In genomic region chr17:84255841-84256240, GRCm38 (mm10) we compare ENCODE assay signal across 9 mouse cellular contexts.
DNase-seq lines count a peak whose midpoint lies in the region; ATAC-seq lines count a peak whose summit lies in the region.
"Had no signal": no experiment of that assay in that cellular context is flagged by ENCODE, and none has a peak within 500 bp of the region (broad histone marks: within the 10 kb centered on the region; RNA-seq: fewer than 3 reads in every experiment).

No protein-coding gene starts in this region.

- H3K9me3 ChIP-seq in hindbrain, embryonic 10.5 days = no peaks in the 10 kb centered on the region
- H3K9me3 ChIP-seq in hindbrain, embryonic 13.5 days = no peaks in the 10 kb centered on the region
- no peaks in the 10 kb centered on the region for H3K9me3 ChIP-seq in neural tube, embryonic 11.5 days (ENCODE audit: control insufficient read depth, low read length)
- no peaks in the 10 kb centered on the region for H3K9me3 ChIP-seq in limb, embryonic 11.5 days (ENCODE audit: control insufficient read depth, low read length)

- peaks cover 26% of the 10 kb centered on the region for H3K4me1 ChIP-seq in hindbrain, embryonic 10.5 days (replicated peaks)
- peaks cover 21% of the 10 kb centered on the region for H3K4me1 ChIP-seq in hindbrain, embryonic 13.5 days (replicated peaks)
- H3K4me1 ChIP-seq in neural tube, embryonic 11.5 days (ENCODE audit: control insufficient read depth, insufficient read depth, low read length) = peaks cover 6% of the 10 kb centered on the region
- peaks cover 24% of the 10 kb centered on the region for H3K4me1 ChIP-seq in limb, embryonic 11.5 days (ENCODE audit: control insufficient read depth, insufficient read depth, low read length)

- no peak for DNase-seq in hindbrain, embryonic 10.5 days (ENCODE audit: low spot score)
- no peak for DNase-seq in neural tube, embryonic 11.5 days (ENCODE audit: low spot score)
- DNase-seq in neural tube, embryonic 10.5 days (ENCODE audit: extremely low spot score, low spot score) = no peak
- DNase-seq in limb, embryonic 11.5 days (ENCODE audit: low spot score) = peak; percentile 37
- no peak for DNase-seq in thymus, postnatal 10 days (ENCODE audit: low spot score in 2 of 2)
- DNase-seq in left cerebral cortex, postnatal 25 days (ENCODE audit: low spot score in 2 of 2) = no peak
- DNase-seq: cerebellum, postnatal 14 days had no signal

- no peak overlapping the region for H3K4me2 ChIP-seq in hindbrain, embryonic 13.5 days
- H3K4me2 ChIP-seq in neural tube, embryonic 11.5 days (ENCODE audit: low read depth) = no peak overlapping the region
- H3K4me2 ChIP-seq in limb, embryonic 11.5 days (ENCODE audit: low read depth, severe bottlenecking) = no peak overlapping the region

- H3K36me3 ChIP-seq in hindbrain, embryonic 10.5 days = peaks cover 12% of the 10 kb centered on the region
- no peaks in the 10 kb centered on the region; the same call in 1 of the 2 replicates for H3K36me3 ChIP-seq in hindbrain, embryonic 13.5 days
- H3K36me3 ChIP-seq in neural tube, embryonic 11.5 days (ENCODE audit: control insufficient read depth, insufficient read depth, low read length) = no peaks in the 10 kb centered on the region
- peaks cover 4% of the 10 kb centered on the region; the same call in 1 of the 2 replicates for H3K36me3 ChIP-seq in limb, embryonic 11.5 days (ENCODE audit: control insufficient read depth, insufficient read depth, low read length)

- no peak overlapping the region for H3K9ac ChIP-seq in hindbrain, embryonic 13.5 days
- no peak overlapping the region for H3K9ac ChIP-seq in neural tube, embryonic 11.5 days (ENCODE audit: low read length)
- no peak overlapping the region for H3K9ac ChIP-seq in limb, embryonic 11.5 days (ENCODE audit: low read length)

- intact Hi-C loops in left cerebral cortex, postnatal 25 days (cut with DNase I) = loop anchor here (5.0 kb wide), 1 partner anchor 256 kb away; the partner anchor contains the start of gene Plekhh2

- WGBS in hindbrain, embryonic 10.5 days = 61% methylated on average over 2 of the region's 2 CpGs
- 54% methylated on average over 2 of the region's 2 CpGs for WGBS in hindbrain, embryonic 13.5 days
- 51% methylated on average over 2 of the region's 2 CpGs for WGBS in neural tube, embryonic 11.5 days
- WGBS in limb, embryonic 11.5 days = 24% methylated on average over 2 of the region's 2 CpGs

- H3K4me3 ChIP-seq in hindbrain, embryonic 10.5 days = no peak overlapping the region
- H3K4me3 ChIP-seq in hindbrain, embryonic 13.5 days = no peak overlapping the region
- H3K4me3 ChIP-seq in neural tube, embryonic 11.5 days (ENCODE audit: low read depth, low read length) = no peak overlapping the region
- H3K4me3 ChIP-seq in limb, embryonic 11.5 days (ENCODE audit: low read depth, low read length) = no peak overlapping the region
- H3K4me3 ChIP-seq: left cerebral cortex, adult 2 months had no signal

- H3K27me3 ChIP-seq in hindbrain, embryonic 10.5 days (ENCODE audit: insufficient read depth, poor library complexity, severe bottlenecking) = no peaks in the 10 kb centered on the region
- no peaks in the 10 kb centered on the region for H3K27me3 ChIP-seq in hindbrain, embryonic 13.5 days
- no peaks in the 10 kb centered on the region for H3K27me3 ChIP-seq in neural tube, embryonic 11.5 days (ENCODE audit: control insufficient read depth, insufficient read depth, low read length)
- no peaks in the 10 kb centered on the region for H3K27me3 ChIP-seq in limb, embryonic 11.5 days (ENCODE audit: control insufficient read depth, insufficient read depth, low read length)

- H3K27ac ChIP-seq in hindbrain, embryonic 10.5 days = peak overlapping the region; percentile 71
- H3K27ac ChIP-seq in hindbrain, embryonic 13.5 days = no peak overlapping the region
- H3K27ac ChIP-seq in neural tube, embryonic 11.5 days (ENCODE audit: low read depth, low read length) = peak overlapping the region; percentile 15; the same call in 1 of the 2 replicates
- H3K27ac ChIP-seq in limb, embryonic 11.5 days (replicated peaks; ENCODE audit: low read depth, low read length) = peak overlapping the region; percentile 76
- H3K27ac ChIP-seq: left cerebral cortex, adult 2 months had no signal

- no peak for ATAC-seq in hindbrain, embryonic 13.5 days (ENCODE audit: low FRiP score)
- no peak for ATAC-seq in neural tube, embryonic 11.5 days (ENCODE audit: insufficient read depth, low FRiP score, low TSS enrichment)
- no peak for ATAC-seq in limb, embryonic 11.5 days (ENCODE audit: insufficient number of reproducible peaks, low FRiP score, low TSS enrichment, low read depth)
